Mouse (Mus musculus) neural tube, embryonic 10.5 days (tissue): ENCODE data around the gene Dstn.
A peak's percentile ranks its signal among the peaks of the same experiment; 100 is the strongest.

Experiments
- DNase-seq: peaks from one replicate; pipeline ENCODE4 v3.0.0-alpha.2; 2017; ENCODE audit warnings: low spot score; ENCODE audit errors: extremely low spot score

Gene Dstn

GRCm38 (mm10) chr2:143914760-143915599 is at the start of gene Dstn:
Dstn (plus strand) TSS chr2:143915320.
- DNase-seq: peak; percentile 98

GRCm38 (mm10) chr2:143867326-143867725 is 47.8 kb upstream of the Dstn start:
- peak; percentile 76 for DNase-seq

GRCm38 (mm10) chr2:143870936-143871688 is 44.0 kb upstream of the Dstn start:
- DNase-seq: no peak

- no peak for DNase-seq
Observed at GRCm38 (mm10) chr2:143876026-143876425, 39.1 kb upstream of the Dstn start.

GRCm38 (mm10) chr2:143876929-143877632 is 38.0 kb upstream of the Dstn start:
- DNase-seq: no peak

GRCm38 (mm10) chr2:143879311-143879710 is 35.8 kb upstream of the Dstn start:
- DNase-seq: no peak

GRCm38 (mm10) chr2:143882002-143882401 is 33.1 kb upstream of the Dstn start:
- no peak for DNase-seq

GRCm38 (mm10) chr2:143882606-143883288 is 32.4 kb upstream of the Dstn start:
- no peak for DNase-seq

GRCm38 (mm10) chr2:143889131-143889859 is 25.8 kb upstream of the Dstn start:
- no peak for DNase-seq

- DNase-seq: no peak
Observed at GRCm38 (mm10) chr2:143889860-143890433, 25.2 kb upstream of the Dstn start.

- no peak for DNase-seq
Observed at GRCm38 (mm10) chr2:143891302-143892048, 23.6 kb upstream of the Dstn start.

- DNase-seq: no peak
Observed at GRCm38 (mm10) chr2:143899470-143900220, 15.5 kb upstream of the Dstn start.

GRCm38 (mm10) chr2:143900821-143901351 is 14.2 kb upstream of the Dstn start:
- no peak for DNase-seq

GRCm38 (mm10) chr2:143903376-143904045 is 11.6 kb upstream of the Dstn start:
- no peak for DNase-seq

GRCm38 (mm10) chr2:143904896-143905295 is 10.2 kb upstream of the Dstn start:
- DNase-seq: no peak

GRCm38 (mm10) chr2:143909230-143909629 is 5.9 kb upstream of the Dstn start:
- no peak for DNase-seq

- DNase-seq: no peak
Observed at GRCm38 (mm10) chr2:143912199-143912598, 2.9 kb upstream of the Dstn start.

GRCm38 (mm10) chr2:143914221-143914620 is 899 bp upstream of the Dstn start:
- DNase-seq: no peak
